Mouse (Mus musculus) liver, embryonic 16.5 days (tissue): Measurements from ENCODE around the gene Trabd2b. TPM values are rescaled to one million over a fixed set of nuclear protein-coding genes. Genes with fewer than 3 reads are reported as not detected.

ENCODE experiments used
- ATAC-seq: fragments of 200-750 bp; cut with Nextera tagmentation; 2 replicates; pipeline ENCODE4 v1.8.0; 2017; ENCODE audit warnings: low read depth, mild to moderate bottlenecking, moderate number of reproducible peaks, moderate library complexity
- H3K27ac ChIP-seq: fragments of 300-500 bp; sonication (generic); 2 replicates; pipeline ENCODE4 v1.5.1; 2014; ENCODE audit warnings: mild to moderate bottlenecking, low read length
- H3K27me3 ChIP-seq: fragments of 300-500 bp; sonication (generic); 2 replicates; pipeline ENCODE4 v1.6.1; 2014; ENCODE audit warnings: low read depth, low read length, mixed read lengths; ENCODE audit not compliant: control insufficient read depth, insufficient read depth
- H3K36me3 ChIP-seq: fragments of 300-500 bp; sonication (generic); 2 replicates; pipeline ENCODE4 v1.6.1; 2014; ENCODE audit warnings: mild to moderate bottlenecking; ENCODE audit not compliant: control insufficient read depth, insufficient read depth
- H3K4me1 ChIP-seq: fragments of 300-500 bp; sonication (generic); 2 replicates; pipeline ENCODE4 v1.6.1; 2014; ENCODE audit warnings: low read depth, low read length, mixed read lengths; ENCODE audit not compliant: control insufficient read depth
- H3K4me2 ChIP-seq: fragments of 300-500 bp; sonication (generic); 2 replicates; pipeline ENCODE4 v1.6.1; 2014; ENCODE audit warnings: low read depth, low read length, mixed read lengths
- H3K4me3 ChIP-seq: fragments of 300-500 bp; sonication (generic); 2 replicates; pipeline ENCODE4 v1.5.1; 2014; ENCODE audit warnings: low read depth, mild to moderate bottlenecking, low read length
- H3K9ac ChIP-seq: fragments of 300-500 bp; sonication (generic); 2 replicates; pipeline ENCODE4 v1.6.1; 2014; ENCODE audit warnings: low read depth, low read length
- H3K9me3 ChIP-seq: fragments of 300-500 bp; sonication (generic); replicated peaks from 2 replicates; pipeline ENCODE4 v1.6.1; 2016; ENCODE audit warnings: low read length; ENCODE audit not compliant: control insufficient read depth
- WGBS: fragments of 180-500 bp; shearing (Covaris S2); extraction: QIAGEN DNeasy Blood & Tissue Kit; methylation state at CpG from one replicate; pipeline ENCODE4 v1.1.7; 2014; ENCODE audit not compliant: insufficient replicate concordance; 5-methylcytosine and 5-hydroxymethylcytosine counted together
- polyA plus RNA-seq: library from polyadenylated mRNA; unstranded; fragments of >200 nt; fragmentation: Nextera tagmentation; extraction: Ambion mirVana; gene quantifications from 2 replicates; pipeline ENCODE4 v1.2.1, GENCODE M21; 2015

Gene Trabd2b
- polyA plus RNA-seq, 1 experiment from 2014 or later = 0.12 TPM

GRCm38 (mm10) chr4:114599121-114599520 lies 192.6 kb downstream of the Trabd2b start:
- H3K4me3 ChIP-seq = no peak overlapping the region
- H3K4me1 ChIP-seq = no peaks in the 10 kb centered on the region
- H3K9ac ChIP-seq = no peak overlapping the region
- no peaks in the 10 kb centered on the region for H3K9me3 ChIP-seq
- H3K36me3 ChIP-seq = no peaks in the 10 kb centered on the region
- ATAC-seq = no peak
- H3K27ac ChIP-seq = no peak overlapping the region
- H3K27me3 ChIP-seq = no peaks in the 10 kb centered on the region
- no peak overlapping the region for H3K4me2 ChIP-seq

- Histone ChIP-seq H3K4me3 (no peak overlapping the region), H3K27me3 (no peaks in the 10 kb centered on the region), H3K27ac (no peak overlapping the region), H3K36me3 (no peaks in the 10 kb centered on the region), H3K4me1 (no peaks in the 10 kb centered on the region), H3K9ac (no peak overlapping the region), H3K4me2 (no peak overlapping the region), H3K9me3 (no peaks in the 10 kb centered on the region)
- WGBS = 18% methylated on average over 8 of the region's 8 CpGs
- ATAC-seq = no peak
These were observed 194.9 kb downstream of the Trabd2b start for GRCm38 (mm10) chr4:114601201-114602009.

GRCm38 (mm10) chr4:114605670-114606069 lies 199.1 kb downstream of the Trabd2b start:
- no peak overlapping the region for H3K27ac ChIP-seq
- WGBS = 40% methylated on average over 3 of the region's 3 CpGs
- no peak overlapping the region for H3K4me3 ChIP-seq
- H3K36me3 ChIP-seq = no peaks in the 10 kb centered on the region
- H3K4me1 ChIP-seq = no peaks in the 10 kb centered on the region
- no peaks in the 10 kb centered on the region for H3K9me3 ChIP-seq
- no peak overlapping the region for H3K9ac ChIP-seq
- H3K4me2 ChIP-seq = no peak overlapping the region
- ATAC-seq = no peak
- no peaks in the 10 kb centered on the region for H3K27me3 ChIP-seq

GRCm38 (mm10) chr4:114607873-114608272 lies 201.3 kb downstream of the Trabd2b start:
- Histone ChIP-seq H3K27ac (no peak overlapping the region), H3K4me3 (no peak overlapping the region), H3K4me1 (no peaks in the 10 kb centered on the region), H3K4me2 (no peak overlapping the region), H3K27me3 (no peaks in the 10 kb centered on the region), H3K9me3 (no peaks in the 10 kb centered on the region), H3K9ac (no peak overlapping the region), H3K36me3 (no peaks in the 10 kb centered on the region)
- ATAC-seq = no peak
- WGBS = 59% methylated on average over 2 of the region's 2 CpGs

GRCm38 (mm10) chr4:114609297-114609696 lies 202.8 kb downstream of the Trabd2b start:
- Histone ChIP-seq H3K27ac (no peak overlapping the region), H3K4me1 (no peaks in the 10 kb centered on the region), H3K9ac (no peak overlapping the region), H3K4me3 (no peak overlapping the region), H3K4me2 (no peak overlapping the region), H3K36me3 (no peaks in the 10 kb centered on the region), H3K9me3 (no peaks in the 10 kb centered on the region), H3K27me3 (no peaks in the 10 kb centered on the region)
- ATAC-seq = no peak
- WGBS = 70% methylated on average over 4 of the region's 4 CpGs

- no peaks in the 10 kb centered on the region for H3K9me3 ChIP-seq
- no peaks in the 10 kb centered on the region for H3K27me3 ChIP-seq
- ATAC-seq = no peak
- no peak overlapping the region for H3K4me2 ChIP-seq
- H3K27ac ChIP-seq = no peak overlapping the region
- H3K9ac ChIP-seq = no peak overlapping the region
- 66% methylated on average over 8 of the region's 8 CpGs for WGBS
- H3K36me3 ChIP-seq = no peaks in the 10 kb centered on the region
- no peak overlapping the region for H3K4me3 ChIP-seq
- no peaks in the 10 kb centered on the region for H3K4me1 ChIP-seq
These were observed 204.8 kb downstream of the Trabd2b start for GRCm38 (mm10) chr4:114611166-114611929.

- Histone ChIP-seq H3K9me3 (no peaks in the 10 kb centered on the region), H3K4me3 (no peak overlapping the region), H3K27ac (no peak overlapping the region), H3K4me2 (no peak overlapping the region), H3K9ac (no peak overlapping the region), H3K36me3 (no peaks in the 10 kb centered on the region), H3K27me3 (no peaks in the 10 kb centered on the region), H3K4me1 (no peaks in the 10 kb centered on the region)
- no peak for ATAC-seq
- 58% methylated on average over 5 of the region's 5 CpGs for WGBS
These were observed 205.5 kb downstream of the Trabd2b start for GRCm38 (mm10) chr4:114612032-114612431.

- ATAC-seq = no peak
- Histone ChIP-seq H3K36me3 (no peaks in the 10 kb centered on the region), H3K4me1 (no peaks in the 10 kb centered on the region), H3K27ac (no peak overlapping the region), H3K4me3 (no peak overlapping the region), H3K9ac (no peak overlapping the region), H3K27me3 (no peaks in the 10 kb centered on the region), H3K9me3 (no peaks in the 10 kb centered on the region), H3K4me2 (no peak overlapping the region)
- 67% methylated on average over 4 of the region's 4 CpGs for WGBS
These were observed 206.3 kb downstream of the Trabd2b start for GRCm38 (mm10) chr4:114612827-114613226.

- Histone ChIP-seq H3K9ac (no peak overlapping the region), H3K27ac (no peak overlapping the region), H3K27me3 (no peaks in the 10 kb centered on the region), H3K4me3 (no peak overlapping the region), H3K4me1 (no peaks in the 10 kb centered on the region), H3K9me3 (no peaks in the 10 kb centered on the region), H3K36me3 (no peaks in the 10 kb centered on the region), H3K4me2 (no peak overlapping the region)
- 48% methylated on average over 1 of the region's 1 CpGs for WGBS
- ATAC-seq = no peak
These were observed 207.6 kb downstream of the Trabd2b start for GRCm38 (mm10) chr4:114614086-114614485.
